Mouse (Mus musculus) common myeloid progenitor, adult 5-6 weeks (primary cell): ENCODE measurements around the gene Tns1. TPM values are rescaled to one million over a fixed set of nuclear protein-coding genes. Genes with fewer than 3 reads are reported as not detected.
"Not testable (repeated sequence)": the region's sequence is repeated elsewhere in the genome, so short reads cannot be mapped to it uniquely, and the experiment has no call there.

Experiments
- ATAC-seq: replicated peaks from 2 replicates; pipeline ENCODE4 v1.8.0; 2016; ENCODE audit warnings: low read depth, mild to moderate bottlenecking, moderate TSS enrichment, inconsistent platforms; ENCODE audit not compliant: poor library complexity, severe bottlenecking
- total RNA-seq: library from RNA; stranded (forward); fragments of 200-1000, 187-1606 nt; gene quantifications from 2 replicates; pipeline ENCODE4 v1.2.3, GENCODE M21; 2017

Gene Tns1
- total RNA-seq, 1 experiment from 2014 or later = 39.4 TPM

- no peak for ATAC-seq
Measured at GRCm38 (mm10) chr1:73908081-73908960, 215.9 kb downstream of the Tns1 start.

- ATAC-seq = 0 out of 2 replicates have a peak, but pooled peaks have one; percentile 5
Measured at GRCm38 (mm10) chr1:73907166-73907565, 217.1 kb downstream of the Tns1 start.

- no peak for ATAC-seq
Measured at GRCm38 (mm10) chr1:73906376-73906775, 217.9 kb downstream of the Tns1 start.

DNA sequence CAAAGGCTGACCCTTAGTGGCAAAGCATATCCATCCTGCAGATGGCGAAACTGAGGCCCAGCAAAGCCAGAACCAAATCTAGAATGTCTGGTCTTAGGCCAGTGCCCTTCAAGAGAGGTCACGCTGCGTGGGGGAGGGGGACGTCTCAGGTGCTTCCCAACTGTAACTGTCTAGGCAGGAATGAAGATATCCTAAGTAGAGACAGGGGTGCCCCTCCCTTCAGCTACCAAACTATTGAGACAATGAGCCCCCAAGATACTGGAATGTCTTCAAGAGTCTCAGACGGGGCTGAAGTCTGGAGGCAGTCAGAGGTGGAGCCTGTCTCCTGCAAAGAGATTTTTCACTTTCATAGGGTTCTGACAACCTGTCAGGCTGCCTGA, 218.4 kb downstream of the Tns1 start:
- no peak for ATAC-seq

- ATAC-seq = 0 out of 2 replicates have a peak, but pooled peaks have one; percentile 13
Measured at GRCm38 (mm10) chr1:73905111-73905810, 219.0 kb downstream of the Tns1 start.

DNA sequence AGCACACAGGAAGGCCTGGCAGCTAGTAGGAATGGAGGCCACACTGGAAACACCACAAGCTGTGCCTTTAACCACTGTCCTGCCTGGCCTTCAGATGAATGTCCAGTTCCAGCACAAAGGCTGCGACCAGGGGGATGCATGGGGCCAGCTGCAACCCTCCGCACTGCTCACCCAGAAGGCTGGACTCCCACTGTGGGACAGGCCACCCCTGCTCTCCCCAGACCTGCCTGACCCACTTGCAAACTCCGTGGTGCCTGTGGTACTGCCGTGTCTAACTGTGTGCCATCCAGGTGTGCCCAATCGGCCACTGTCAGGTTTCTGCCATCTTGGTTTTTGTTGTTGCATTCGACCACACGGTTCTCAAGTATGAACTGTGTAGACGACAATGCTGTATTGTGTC, 219.6 kb downstream of the Tns1 start:
- no peak for ATAC-seq

DNA sequence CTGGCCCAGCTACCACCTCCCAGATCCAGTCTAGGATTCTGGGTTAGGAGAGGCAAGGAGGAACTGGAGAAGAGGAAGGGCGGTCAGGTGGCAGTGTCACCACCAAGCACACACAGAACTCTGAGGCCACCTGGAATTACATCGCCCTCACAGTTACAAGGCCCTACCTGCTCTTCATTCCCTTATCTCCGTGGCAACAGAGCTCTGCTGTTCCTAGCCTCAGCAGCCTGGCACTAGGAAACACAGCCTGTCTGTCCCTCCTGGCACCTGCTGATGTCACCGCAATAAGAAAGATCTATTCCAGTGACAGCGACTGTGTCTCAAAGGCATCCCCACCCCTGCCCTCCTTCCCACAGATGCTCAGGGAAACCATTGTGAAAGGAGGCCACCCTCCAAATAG, 221.2 kb downstream of the Tns1 start:
- no peak for ATAC-seq

- peak; percentile 59 for ATAC-seq
Measured at GRCm38 (mm10) chr1:73902171-73902991, 221.9 kb downstream of the Tns1 start.

- ATAC-seq = peak; percentile 74
Measured at GRCm38 (mm10) chr1:73901496-73901899, 222.8 kb downstream of the Tns1 start.

DNA sequence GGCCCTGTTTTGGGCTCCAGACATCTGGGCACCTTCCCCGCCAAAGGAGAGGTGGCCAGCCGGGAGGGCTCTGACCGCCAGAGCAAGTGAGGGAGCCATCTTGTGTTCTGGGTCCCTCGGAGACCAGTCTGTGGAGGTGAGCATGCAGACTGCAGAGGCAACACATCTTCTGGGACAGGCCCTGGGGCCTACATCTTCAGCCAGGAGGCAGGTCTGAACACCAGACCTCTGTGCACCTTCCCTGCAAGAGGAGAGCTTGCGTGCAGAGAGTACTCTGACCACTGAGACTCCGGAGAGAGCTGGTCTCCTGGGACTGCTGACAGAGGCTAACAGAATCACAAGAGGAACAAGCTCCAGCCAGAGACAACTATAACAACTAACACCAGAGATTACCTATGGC, 228.8 kb downstream of the Tns1 start:
- not testable (repeated sequence) for ATAC-seq

DNA sequence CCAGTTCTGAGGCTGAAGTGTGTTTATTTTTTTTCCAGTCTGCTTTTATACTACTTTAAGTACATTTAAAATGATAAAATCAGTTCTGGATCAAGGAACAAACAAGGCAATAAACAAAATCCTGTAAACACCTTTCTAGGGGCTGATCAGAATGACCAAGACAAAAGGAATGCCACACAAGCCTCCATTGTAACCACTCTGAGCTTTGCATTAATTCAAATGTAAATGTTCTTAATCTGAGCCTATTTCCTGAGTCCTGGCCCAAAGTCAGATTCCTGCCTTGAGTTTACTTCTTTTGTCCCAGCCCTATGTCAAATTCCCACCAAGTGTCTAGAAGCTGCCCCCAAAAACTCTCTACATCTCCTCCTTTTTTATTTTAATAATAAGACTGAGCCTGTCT, 243.5 kb downstream of the Tns1 start:
- ATAC-seq = no peak

GRCm38 (mm10) chr1:73875676-73876218, 248.5 kb downstream of the Tns1 start:
- ATAC-seq = no peak

- ATAC-seq = no peak
Measured at GRCm38 (mm10) chr1:73864314-73864713, 259.9 kb downstream of the Tns1 start.

DNA sequence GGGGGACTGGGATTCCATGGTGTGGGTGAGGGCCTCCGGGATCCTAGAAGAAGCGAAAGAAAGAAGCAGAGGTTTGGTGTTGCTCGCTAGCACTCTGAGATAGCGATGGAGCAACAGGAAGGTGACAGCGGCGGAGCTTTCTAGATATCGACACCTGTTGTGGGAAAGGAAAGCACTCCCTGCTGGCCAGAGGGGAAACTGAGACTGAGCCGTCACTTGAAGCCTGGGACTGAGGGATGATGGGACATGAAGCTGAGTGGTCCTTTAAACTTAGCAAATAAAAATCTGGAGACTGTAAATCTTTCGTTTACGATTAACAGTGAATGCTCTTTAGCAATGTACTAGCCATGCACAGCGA, 261.2 kb downstream of the Tns1 start:
- ATAC-seq = no peak

DNA sequence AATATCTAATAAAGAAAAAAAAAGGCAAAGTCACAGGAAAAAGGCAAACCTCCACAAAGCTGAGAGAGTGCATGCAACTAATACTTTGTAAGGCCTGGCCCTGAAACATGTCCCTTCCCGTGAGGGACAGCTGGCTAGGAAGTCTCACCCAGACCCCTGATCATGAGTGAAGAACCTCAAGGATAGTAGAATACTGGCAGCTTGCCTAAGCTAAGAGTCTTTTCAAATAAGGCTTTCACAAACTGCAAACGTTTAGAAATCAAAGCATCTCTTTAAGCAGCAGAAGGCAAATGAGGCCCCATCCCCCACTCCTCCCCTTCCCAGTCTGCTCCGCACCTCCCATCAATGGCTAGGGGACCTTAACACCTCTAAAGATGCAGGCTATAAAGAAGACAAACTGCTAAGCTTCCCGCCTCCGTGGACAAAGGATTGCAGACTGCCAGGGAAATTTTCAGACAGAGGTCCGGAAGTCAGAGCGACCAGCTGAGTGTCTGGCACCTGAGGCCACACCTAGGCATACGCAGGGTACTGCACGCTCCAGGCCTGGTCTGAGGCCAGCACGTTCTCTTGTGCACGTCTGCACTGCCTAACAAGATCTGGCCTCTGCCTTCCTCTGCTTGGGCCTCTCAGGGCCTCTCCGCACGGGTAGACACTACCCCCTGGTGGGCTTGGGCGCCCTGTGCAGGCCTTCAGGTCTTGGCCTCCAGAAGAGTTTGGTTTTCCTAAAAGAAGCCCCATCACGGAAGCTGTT, 261.8 kb downstream of the Tns1 start:
- ATAC-seq = peak; percentile 98

DNA sequence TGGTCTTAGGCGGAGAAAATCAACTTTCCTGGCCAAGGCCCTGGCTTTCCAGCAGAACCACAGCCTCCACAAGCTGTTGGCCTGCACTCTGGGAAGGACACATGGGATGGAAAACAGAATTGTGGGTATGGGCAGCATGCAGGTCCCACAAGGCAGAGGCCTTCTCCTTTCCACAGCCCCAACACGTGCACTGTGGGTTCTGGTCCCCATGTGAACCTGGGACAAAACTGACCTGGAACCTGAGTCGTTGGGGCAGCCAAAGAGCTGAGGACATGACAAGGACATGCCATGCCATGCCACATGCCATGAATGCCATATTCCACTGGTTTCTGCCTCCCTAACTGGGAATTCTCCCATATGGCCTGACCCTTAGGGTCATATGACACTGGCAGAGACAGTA, 263.8 kb downstream of the Tns1 start:
- no peak for ATAC-seq
